Mouse (Mus musculus) Muller cell, postnatal 12 days (primary cell): ENCODE data around the gene Prcd.
"Not testable (repeated sequence)": the region's sequence is repeated elsewhere in the genome, so short reads cannot be mapped to it uniquely, and the experiment has no call there.

Experiments used
- DNase-seq: peaks from one replicate; pipeline ENCODE4 v3.0.0-alpha.2; 2015; ENCODE audit errors: inconsistent ontology term

Prcd gene

GRCm38 (mm10) chr11:116648213-116648921 lies 5.0 kb upstream of the Prcd start:
- no peak for DNase-seq

GRCm38 (mm10) chr11:116648976-116649375 lies 4.4 kb upstream of the Prcd start:
- DNase-seq: no peak

DNA sequence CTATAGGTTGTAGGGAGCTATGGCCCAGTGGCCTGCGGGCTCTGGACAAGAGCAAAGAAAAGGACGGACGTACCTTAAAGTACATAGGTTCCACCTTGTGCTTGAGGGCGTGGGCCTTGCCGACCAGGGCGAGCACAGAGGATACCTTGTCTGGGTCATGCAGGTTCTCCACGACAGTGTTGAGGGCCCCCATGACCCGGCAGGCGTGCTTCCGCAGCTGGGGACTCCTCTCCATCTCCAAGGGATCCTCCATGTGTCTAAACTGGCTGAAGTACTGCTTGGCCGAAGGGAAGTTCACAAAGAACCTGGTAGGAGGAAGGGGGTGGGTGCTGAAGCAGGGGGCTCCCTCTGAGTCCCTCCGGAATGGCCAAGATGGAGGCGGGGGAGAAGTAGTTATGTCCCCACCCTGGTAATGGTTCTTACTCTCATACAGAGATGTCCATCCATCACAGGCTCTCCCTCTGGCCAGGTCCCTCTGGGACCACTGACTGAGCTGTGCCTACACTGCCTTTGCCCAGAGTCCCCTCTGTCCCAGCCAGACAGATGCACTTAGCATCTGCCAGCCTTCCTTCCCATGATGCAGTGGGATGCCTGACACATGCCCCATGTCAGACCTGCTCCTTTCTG lies 3.5 kb upstream of the Prcd start:
- no peak for DNase-seq

DNA sequence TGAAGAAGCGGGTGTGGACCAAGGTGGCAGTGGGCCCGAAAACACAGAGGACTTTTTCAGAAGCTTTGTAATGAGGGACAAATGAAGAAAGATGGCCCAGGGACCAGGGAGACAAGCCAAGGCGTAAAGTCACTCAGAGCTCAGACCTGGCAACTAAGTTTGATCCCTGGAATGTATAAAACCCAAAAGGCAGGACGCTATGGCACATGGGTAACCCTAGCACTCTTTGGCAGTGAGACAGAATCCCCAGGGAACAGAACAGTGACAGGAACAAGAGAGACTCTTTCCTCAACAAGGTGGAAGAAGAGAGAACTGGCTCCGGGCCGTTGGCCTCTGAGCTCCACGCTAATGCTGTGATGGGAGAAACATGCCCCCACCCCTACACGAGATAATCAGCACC lies 2.5 kb upstream of the Prcd start:
- DNase-seq: no peak

- DNase-seq: no peak
Measured at GRCm38 (mm10) chr11:116651339-116651738, 2.0 kb upstream of the Prcd start.

- DNase-seq: no peak
Measured at GRCm38 (mm10) chr11:116652330-116653098, 820 bp upstream of the Prcd start.

DNA sequence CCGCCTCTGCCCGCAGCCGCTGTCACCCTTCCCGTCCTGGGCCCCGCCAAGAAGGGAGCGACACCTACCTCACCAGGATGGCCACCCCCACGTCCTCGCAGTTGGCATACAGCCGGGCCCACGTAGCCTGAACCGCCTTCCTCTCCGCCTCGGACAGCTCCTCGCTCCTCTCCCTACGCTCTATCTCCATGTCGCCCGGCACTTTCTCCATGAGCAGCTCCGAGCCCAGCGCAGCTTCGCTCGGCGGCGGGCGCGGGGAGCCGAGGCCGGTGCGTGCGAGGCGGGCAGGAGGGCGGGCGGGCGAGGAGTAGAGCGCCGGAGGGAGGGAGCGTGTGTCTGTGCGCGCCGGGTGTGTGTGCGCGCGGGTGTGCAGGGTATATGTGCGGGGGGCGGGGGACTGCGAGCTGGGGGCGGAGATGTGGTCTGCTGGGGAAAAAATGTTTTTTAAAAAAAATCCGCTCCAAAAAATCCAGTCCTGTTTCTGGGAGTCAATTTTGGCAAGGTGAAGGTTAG lies 431 bp downstream of the Prcd start:
- peak; percentile 67 for DNase-seq

GRCm38 (mm10) chr11:116654255-116654821 lies 1.0 kb downstream of the Prcd start, which contains the start of gene Cygb:
TSS of gene Cygb (minus strand) at chr11:116654313.
- DNase-seq: peak; percentile 43

GRCm38 (mm10) chr11:116656348-116657191 lies 3.2 kb downstream of the Prcd start:
- no peak for DNase-seq

GRCm38 (mm10) chr11:116657311-116658223 lies 4.2 kb downstream of the Prcd start:
- DNase-seq: peak; percentile 91

DNA sequence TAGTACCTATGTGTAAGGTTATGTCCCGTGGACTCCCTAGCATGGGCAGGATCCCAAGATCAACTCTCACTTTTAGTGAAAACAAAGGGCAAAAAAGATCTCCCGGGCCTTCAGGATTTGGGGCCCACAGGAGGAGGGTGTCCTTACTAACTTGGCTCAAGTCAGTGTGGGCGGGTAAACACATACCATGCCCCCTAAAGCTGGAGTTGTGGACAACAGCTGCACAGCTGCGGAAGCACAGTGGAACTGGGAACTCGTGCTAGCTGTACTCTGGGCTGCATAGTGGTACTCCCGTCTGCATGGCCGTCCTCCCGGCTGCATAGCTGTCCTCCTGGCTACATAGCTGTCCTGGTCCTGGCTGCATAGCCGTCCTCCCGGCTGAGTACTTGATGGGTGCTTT lies 4.9 kb downstream of the Prcd start:
- no peak for DNase-seq

DNA sequence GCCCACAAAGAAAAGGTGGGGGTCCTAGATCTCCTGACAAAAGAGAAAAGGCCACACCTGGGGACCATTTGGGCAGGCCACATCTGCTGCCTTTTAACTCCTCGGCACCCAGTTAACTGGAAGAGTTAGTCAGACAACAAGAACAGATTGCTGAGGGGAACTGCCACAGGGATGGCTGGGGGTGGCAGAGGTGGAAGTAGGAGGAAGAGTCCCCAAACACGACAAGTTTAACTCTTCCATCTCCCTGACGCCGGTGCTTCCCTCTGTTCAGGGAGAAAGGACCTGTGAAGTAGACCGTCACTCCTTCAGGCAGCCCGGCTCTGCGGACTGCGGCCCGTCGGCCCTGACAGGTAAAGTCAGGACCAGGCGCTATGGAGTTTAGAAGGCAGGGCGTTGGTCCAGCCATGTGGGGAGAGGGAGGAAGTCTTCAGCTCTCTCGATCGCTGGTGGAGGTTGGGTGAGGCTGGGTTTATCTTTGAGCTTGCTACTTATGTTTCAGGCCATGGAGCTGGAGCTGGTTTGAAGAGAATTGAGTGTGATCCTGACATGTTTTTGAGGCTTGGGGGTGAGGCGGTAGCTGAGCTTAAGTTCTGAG lies 5.8 kb downstream of the Prcd start:
- no peak for DNase-seq

- no peak for DNase-seq
Measured at GRCm38 (mm10) chr11:116660181-116660580, 6.8 kb downstream of the Prcd start.

DNA sequence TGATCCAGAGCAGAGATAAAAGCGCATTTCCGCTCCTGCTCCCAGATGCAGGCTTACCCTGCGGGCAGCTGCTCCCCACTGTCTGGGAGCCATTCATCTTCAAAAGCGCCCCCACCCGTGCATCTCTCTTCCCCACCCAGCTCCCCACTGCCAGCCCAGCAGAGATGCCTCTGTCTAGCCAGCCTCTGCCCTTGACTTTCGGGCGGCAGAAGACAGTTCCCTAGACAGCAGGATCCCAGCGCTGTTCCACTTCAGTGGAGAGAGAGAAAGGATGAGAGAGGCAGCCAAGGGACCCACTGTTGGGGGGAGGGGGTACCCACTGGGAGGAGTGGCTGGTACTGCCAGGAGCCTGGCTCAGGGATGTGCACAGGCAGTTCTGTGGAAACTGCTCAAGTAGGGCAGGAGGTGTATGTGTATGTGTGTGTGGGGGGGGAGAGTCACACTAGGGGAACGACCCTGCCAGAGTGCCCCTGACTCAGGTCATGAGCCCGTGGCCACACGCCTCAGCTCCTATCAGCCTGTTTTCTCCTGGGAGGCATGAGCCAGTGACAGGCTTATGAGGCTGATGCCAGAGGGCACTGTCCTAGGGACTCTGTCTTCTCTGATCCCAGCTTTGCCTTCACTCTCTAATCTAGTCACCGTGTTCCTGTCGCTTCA lies 8.1 kb downstream of the Prcd start:
- DNase-seq: peak; percentile 91

DNA sequence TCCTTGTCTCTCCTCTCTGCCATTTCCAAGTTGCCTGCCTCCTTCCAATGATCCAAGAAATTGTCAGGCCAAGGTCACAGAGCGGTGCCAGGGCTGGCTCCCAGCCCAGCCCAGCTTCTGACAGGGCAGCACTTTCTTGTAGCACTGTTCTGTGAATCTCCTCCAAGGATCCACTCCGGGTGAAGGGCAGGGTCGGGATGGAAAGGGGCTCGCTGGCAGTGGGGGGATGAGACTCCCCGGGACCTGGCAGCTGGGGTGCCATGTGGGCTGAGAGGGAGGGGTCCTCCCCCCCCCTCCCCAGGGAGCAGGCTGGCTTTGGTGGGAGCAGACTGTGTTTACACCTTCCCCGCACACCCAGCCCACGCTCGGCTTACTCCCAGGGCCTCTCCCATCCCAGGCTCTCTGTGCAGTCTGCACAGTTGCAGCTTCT lies 8.6 kb downstream of the Prcd start:
- peak; percentile 80 for DNase-seq

- DNase-seq: no peak
Measured at GRCm38 (mm10) chr11:116665289-116665688, 12.0 kb downstream of the Prcd start.

- no peak for DNase-seq
Measured at GRCm38 (mm10) chr11:116666566-116666965, 13.2 kb downstream of the Prcd start.

DNA sequence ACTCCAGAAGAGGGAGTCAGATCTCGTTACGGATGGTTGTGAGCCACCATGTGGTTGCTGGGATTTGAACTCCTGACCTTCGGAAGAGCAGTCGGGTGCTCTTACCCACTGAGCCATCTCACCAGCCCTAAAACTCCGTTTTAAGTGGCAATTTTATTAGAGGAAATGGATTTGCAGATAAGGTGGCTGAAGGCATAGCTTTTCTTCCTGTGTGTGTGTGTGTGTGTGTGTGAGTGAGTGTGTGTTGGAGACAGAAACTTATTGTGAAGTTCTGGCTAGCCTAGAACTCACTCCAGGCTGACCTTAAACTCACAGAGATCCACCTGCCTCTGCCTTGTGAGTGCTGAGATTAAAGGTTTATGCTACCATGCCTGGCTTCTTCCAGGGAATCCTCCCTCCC lies 13.7 kb downstream of the Prcd start:
- DNase-seq: not testable (repeated sequence)

- no peak for DNase-seq
Measured at GRCm38 (mm10) chr11:116667930-116668329, 14.6 kb downstream of the Prcd start.
